Mouse (Mus musculus): Measurements from ENCODE around the gene Pold1.

The Pold1 gene

GRCm38 (mm10) chr7:44582709-44583108 lies 34.1 kb upstream of the Pold1 start:
- no peak for DNase-seq (ENCODE audit: low read depth, low spot score)

- no peak for DNase-seq (ENCODE audit: low read depth, low spot score)
Observed at GRCm38 (mm10) chr7:44581637-44582036, 33.0 kb upstream of the Pold1 start.

GRCm38 (mm10) chr7:44576333-44576844 lies 27.7 kb upstream of the Pold1 start:
- no peak for DNase-seq (ENCODE audit: low read depth, low spot score)

GRCm38 (mm10) chr7:44572956-44573484 lies 24.4 kb upstream of the Pold1 start:
- DNase-seq (ENCODE audit: low read depth, low spot score), result no peak

- DNase-seq (ENCODE audit: low read depth, low spot score), result no peak
Observed at GRCm38 (mm10) chr7:44572213-44572701, 23.6 kb upstream of the Pold1 start, which contains the start of gene Napsa. TSS of gene Napsa (plus strand) at chr7:44572380.

- DNase-seq (ENCODE audit: low read depth, low spot score), result no peak
Observed at GRCm38 (mm10) chr7:44571811-44572210, 23.2 kb upstream of the Pold1 start.

- DNase-seq (ENCODE audit: low read depth, low spot score), result no peak
Observed at GRCm38 (mm10) chr7:44570989-44571388, 22.3 kb upstream of the Pold1 start.

- DNase-seq (ENCODE audit: low read depth, low spot score), result no peak
Observed at GRCm38 (mm10) chr7:44568803-44569202, 20.2 kb upstream of the Pold1 start.

- no peak for DNase-seq (ENCODE audit: low read depth, low spot score)
Observed at GRCm38 (mm10) chr7:44565414-44565813, 16.8 kb upstream of the Pold1 start.

- DNase-seq (ENCODE audit: low read depth, low spot score), result no peak
Observed at GRCm38 (mm10) chr7:44564486-44564885, 15.8 kb upstream of the Pold1 start.

GRCm38 (mm10) chr7:44563284-44563683 lies 14.6 kb upstream of the Pold1 start:
- no peak for DNase-seq (ENCODE audit: low read depth, low spot score)

- peak; percentile 78 for DNase-seq (ENCODE audit: low read depth, low spot score)
Observed at GRCm38 (mm10) chr7:44560435-44561400, 12.1 kb upstream of the Pold1 start.

GRCm38 (mm10) chr7:44557629-44558028 lies 9.0 kb upstream of the Pold1 start:
- DNase-seq (ENCODE audit: low read depth, low spot score), result no peak

GRCm38 (mm10) chr7:44553826-44554225 lies 5.2 kb upstream of the Pold1 start, which contains the start of gene Nr1h2:
TSS of gene Nr1h2 (minus strand) at chr7:44553951.
- peak; percentile 91 for DNase-seq (ENCODE audit: low read depth, low spot score)

GRCm38 (mm10) chr7:44553196-44553764 lies 4.6 kb upstream of the Pold1 start:
- peak; percentile 85 for DNase-seq (ENCODE audit: low read depth, low spot score)

- DNase-seq (ENCODE audit: low read depth, low spot score), result no peak
Observed at GRCm38 (mm10) chr7:44552141-44552908, 3.7 kb upstream of the Pold1 start.

- no peak for DNase-seq (ENCODE audit: low read depth, low spot score)
Observed at GRCm38 (mm10) chr7:44551731-44552130, 3.1 kb upstream of the Pold1 start.

GRCm38 (mm10) chr7:44551301-44551700 lies 2.7 kb upstream of the Pold1 start:
- no peak for DNase-seq (ENCODE audit: low read depth, low spot score)

- no peak for DNase-seq (ENCODE audit: low read depth, low spot score)
Observed at GRCm38 (mm10) chr7:44550409-44550678, 1.7 kb upstream of the Pold1 start.

- no peak for DNase-seq (ENCODE audit: low read depth, low spot score)
Observed at GRCm38 (mm10) chr7:44549621-44550408, 1.2 kb upstream of the Pold1 start.

GRCm38 (mm10) chr7:44547725-44548124 lies 924 bp downstream of the Pold1 start:
- DNase-seq (ENCODE audit: low read depth, low spot score), result no peak

Measured in embryo, embryonic 11.5 days (tissue).